Mouse (Mus musculus): Measurements from ENCODE around the gene Alk.

- TF ChIP-seq CTCF (IDR thresholded peaks at IDR 0.05; ENCODE audit: low read depth, low read length) (no peak), POLR2AphosphoS5 (IDR thresholded peaks at IDR 0.05; ENCODE audit: insufficient replicate concordance, low read depth, low read length) (no peak), TAL1 (conservative IDR thresholded peaks at IDR 0.05; ENCODE audit: low read depth, low read length) (no peak), GATA2 (IDR thresholded peaks at IDR 0.05; ENCODE audit: borderline replicate concordance, low read depth, low read length) (no peak)
These were observed 734.2 kb downstream of the Alk start for GRCm38 (mm10) chr17:71870232-71870621.

Measured in G1E (cell line).